Mouse (Mus musculus) megakaryocyte, adult 5-6 weeks (primary cell): ENCODE measurements around the gene Slx4ip. TPM values are rescaled to one million over a fixed set of nuclear protein-coding genes. Genes with fewer than 3 reads are reported as not detected.

Experiments used
- ATAC-seq: 2 replicates; pipeline ENCODE4 v1.8.0; 2016; ENCODE audit warnings: mild to moderate bottlenecking, inconsistent platforms; ENCODE audit not compliant: poor library complexity, severe bottlenecking
- total RNA-seq, 2 experiments: library from RNA; stranded (forward) in 1 of 2; stranded (reverse) in 1 of 2; fragments of 153-499, 151-499 nt in 1 of 2; fragments of 221-1000, 200-1000 nt in 1 of 2; gene quantifications; 2 replicates each; pipeline versions ENCODE4 v1.2.3 to v1.2.4; 2015 to 2017

Slx4ip gene
- total RNA-seq, 2 experiments from 2014 or later: 4.3 to 6.1 TPM

- no peak for ATAC-seq
Observed at GRCm38 (mm10) chr2:137096981-137097460, 206.0 kb downstream of the Slx4ip start.

DNA sequence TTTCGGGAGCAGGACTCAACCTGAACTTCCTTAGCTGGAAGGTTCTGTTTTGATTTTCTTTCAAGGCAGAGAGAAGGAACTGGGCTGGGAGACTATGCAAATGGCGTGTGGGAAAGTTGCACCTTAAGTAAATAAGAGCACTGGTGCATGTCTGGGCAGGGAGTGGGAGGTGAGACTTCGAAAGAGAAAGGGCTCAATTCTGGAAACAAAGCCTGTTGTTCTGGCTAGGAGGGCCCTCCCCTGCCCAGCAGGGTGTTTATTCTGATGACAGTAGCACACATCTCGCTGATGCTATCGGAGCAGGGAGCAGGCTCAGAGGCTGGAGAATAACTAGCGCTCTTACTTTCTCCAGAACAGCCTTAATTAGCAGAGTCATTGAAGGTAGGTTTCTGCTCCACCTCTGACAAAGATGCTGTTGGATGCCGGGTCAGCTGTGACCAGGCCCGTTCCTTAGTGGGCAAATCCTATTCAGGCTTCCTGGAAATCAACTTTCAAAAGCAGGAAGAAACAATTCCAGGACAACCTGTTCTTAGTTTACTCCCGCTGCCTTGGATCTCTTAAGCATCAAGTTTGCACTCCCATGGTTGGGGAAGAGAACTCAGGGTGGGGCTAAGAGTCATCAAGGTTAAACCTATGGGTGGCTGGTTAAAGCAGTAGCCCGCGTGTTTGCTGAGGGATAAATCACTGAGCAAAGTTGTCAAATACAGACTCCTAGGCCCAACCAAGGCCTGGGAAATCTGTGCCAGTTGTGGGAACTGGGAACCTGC, 207.4 kb downstream of the Slx4ip start:
- ATAC-seq: no peak

- no peak for ATAC-seq
Observed at GRCm38 (mm10) chr2:137099211-137099734, 208.3 kb downstream of the Slx4ip start.

- no peak for ATAC-seq
Observed at GRCm38 (mm10) chr2:137101074-137101473, 210.1 kb downstream of the Slx4ip start.

- no peak for ATAC-seq
Observed at GRCm38 (mm10) chr2:137107203-137107602, 216.2 kb downstream of the Slx4ip start.

DNA sequence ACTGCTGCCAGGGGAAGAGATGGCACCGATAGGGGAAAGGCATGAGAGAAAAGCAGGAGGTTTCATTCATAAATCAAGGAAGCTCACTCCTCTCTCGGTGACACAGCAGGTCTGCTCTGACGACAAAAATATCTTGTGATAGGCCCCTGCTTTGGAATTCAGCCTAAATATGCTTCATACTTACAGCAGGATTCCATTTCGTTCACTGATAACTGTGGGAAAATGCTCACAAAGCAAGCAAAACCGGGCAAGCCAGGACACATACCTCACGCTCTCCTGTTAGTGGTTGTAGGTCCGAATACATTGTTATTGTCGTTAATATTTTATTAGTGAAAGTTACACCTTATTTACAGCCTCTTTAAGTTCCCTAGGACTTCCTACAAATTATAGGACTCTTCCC, 216.9 kb downstream of the Slx4ip start:
- no peak for ATAC-seq

DNA sequence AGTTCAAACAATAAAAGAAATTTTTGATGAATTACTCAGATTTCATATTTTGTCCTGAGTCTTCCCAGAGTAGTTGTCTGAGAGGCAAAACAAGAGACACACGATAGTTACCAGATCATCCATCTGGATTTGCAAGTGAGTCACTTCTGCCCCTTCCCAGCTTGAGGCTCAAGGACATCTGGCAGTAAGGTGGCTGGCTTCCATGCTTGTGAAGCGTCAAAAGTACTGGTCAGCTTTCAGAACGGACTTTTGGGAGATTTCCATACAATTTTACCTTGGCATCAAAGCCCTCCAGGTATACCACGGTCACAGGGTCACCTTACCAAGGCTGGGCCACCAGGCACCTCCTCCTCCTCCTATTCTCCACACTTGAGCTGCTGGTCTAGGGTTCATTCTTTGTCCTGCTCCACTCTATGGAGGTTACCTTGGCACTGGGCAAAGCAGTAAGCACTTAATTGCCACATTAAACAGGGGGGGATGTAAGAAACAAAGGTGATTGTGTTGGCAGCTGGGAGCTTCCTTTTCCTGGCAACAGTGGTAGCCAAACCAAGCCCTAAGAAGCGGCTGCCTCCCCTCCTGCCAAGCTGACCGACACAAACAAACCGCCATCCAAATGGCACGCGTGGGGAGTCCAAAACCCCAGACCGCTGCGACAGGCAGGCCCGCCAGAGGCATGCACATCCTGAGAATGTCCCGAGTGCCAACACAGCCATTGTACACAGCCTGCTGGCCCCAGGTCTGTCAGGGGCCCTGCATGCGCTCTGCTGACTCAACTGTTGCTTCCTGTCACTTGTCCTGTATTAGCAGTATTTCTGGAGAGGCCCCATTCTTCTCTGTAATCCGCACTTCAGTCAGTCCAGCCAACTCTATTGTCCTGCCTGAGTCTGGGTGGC, 218.5 kb downstream of the Slx4ip start:
- no peak for ATAC-seq

- no peak for ATAC-seq
Observed at GRCm38 (mm10) chr2:137110214-137110898, 219.3 kb downstream of the Slx4ip start.

DNA sequence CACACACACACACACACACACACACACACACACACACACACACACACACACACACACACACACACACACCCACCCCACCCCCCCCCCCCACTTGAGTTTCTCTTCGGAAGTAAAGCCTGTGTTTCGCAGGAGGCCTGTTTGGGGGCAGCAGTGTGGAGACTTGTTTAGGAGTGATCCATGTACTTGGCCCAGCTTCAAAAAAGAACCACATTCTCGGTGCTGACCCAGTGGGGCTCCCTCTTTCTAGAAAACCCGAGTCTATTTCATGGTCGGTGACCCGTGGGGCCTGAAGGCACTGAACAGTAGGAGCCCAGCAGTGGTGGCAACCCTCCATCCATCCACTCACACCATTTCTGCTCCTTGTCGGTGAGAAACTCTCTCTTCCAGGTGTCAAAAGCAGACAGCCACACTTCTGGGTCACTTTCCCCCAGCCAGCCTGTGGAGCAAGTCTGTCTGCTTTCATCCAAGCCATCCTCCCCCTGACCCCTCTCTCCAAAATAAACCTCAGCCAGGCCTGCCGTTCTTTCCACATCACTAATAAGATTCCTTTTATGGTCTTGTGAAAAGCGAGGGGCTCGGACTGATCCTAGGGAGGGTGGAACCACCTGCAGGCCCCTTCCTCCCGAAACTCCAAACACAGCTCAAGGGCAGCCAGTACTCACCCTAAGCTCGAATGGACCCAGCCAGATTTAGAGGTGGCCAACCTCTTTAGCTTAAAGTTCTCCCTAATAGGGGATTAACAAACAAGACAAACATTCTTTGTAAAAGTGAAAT, 222.5 kb downstream of the Slx4ip start:
- no peak for ATAC-seq

GRCm38 (mm10) chr2:137114248-137115096, 223.5 kb downstream of the Slx4ip start:
- ATAC-seq: peak; percentile 57

GRCm38 (mm10) chr2:137115241-137116024, 224.4 kb downstream of the Slx4ip start:
- ATAC-seq: peak; percentile 8; the same call in 1 of the 2 replicates

GRCm38 (mm10) chr2:137116025-137116674, 225.1 kb downstream of the Slx4ip start, which contains the start of gene Jag1:
Gene Jag1, minus strand, starts transcription at chr2:137116644.
- ATAC-seq: no peak

- ATAC-seq: peak; percentile 57
Observed at GRCm38 (mm10) chr2:137116675-137117320, 225.8 kb downstream of the Slx4ip start.

GRCm38 (mm10) chr2:137117321-137117690, 226.3 kb downstream of the Slx4ip start:
- ATAC-seq: peak; percentile 51
